Mouse (Mus musculus) kidney, adult 2 months (tissue): ENCODE measurements around the gene Ube2o. TPM values are rescaled to one million over a fixed set of nuclear protein-coding genes. Genes with fewer than 3 reads are reported as not detected.
A peak's percentile ranks its signal among the peaks of the same experiment; 100 is the strongest.

ENCODE experiments used
- DNase-seq: peaks from one replicate; pipeline ENCODE4 v3.0.0; 2021
- H3K27ac ChIP-seq: fragments of 200-500 bp; 2 replicates; pipeline ENCODE4 v1.5.1; 2012; ENCODE audit warnings: low read depth, low read length, control low read depth, inconsistent platforms; ENCODE audit not compliant: insufficient read depth
- H3K27me3 ChIP-seq: fragments of 200-500 bp; replicated peaks from 2 replicates; pipeline ENCODE4 v1.6.1; 2012; ENCODE audit warnings: mild to moderate bottlenecking, moderate library complexity, low read length, inconsistent platforms; ENCODE audit not compliant: control insufficient read depth, insufficient read depth
- H3K36me3 ChIP-seq: fragments of 200-500 bp; 2 replicates; pipeline ENCODE4 v1.6.1; 2012; ENCODE audit warnings: mild to moderate bottlenecking, moderate library complexity, low read length, inconsistent platforms; ENCODE audit not compliant: control insufficient read depth, insufficient read depth
- H3K4me1 ChIP-seq: fragments of 200-500 bp; 2 replicates; pipeline ENCODE4 v1.6.1; 2011; ENCODE audit warnings: low read length; ENCODE audit not compliant: control insufficient read depth, insufficient read depth
- H3K4me3 ChIP-seq: fragments of 200-500 bp; 2 replicates; pipeline ENCODE4 v1.5.1; 2011; ENCODE audit warnings: mild to moderate bottlenecking, low read depth, low read length, control low read depth; ENCODE audit not compliant: insufficient read depth
- CTCF ChIP-seq: fragments of 200-500 bp; conservative IDR thresholded peaks from 2 replicates; pipeline ENCODE4 v1.5.1; 2011; ENCODE audit warnings: low read depth, mild to moderate bottlenecking, control low read depth, low read length, moderate library complexity, mixed read lengths; ENCODE audit not compliant: insufficient read depth, insufficient read length
- POLR2A ChIP-seq: fragments of 200-500 bp; IDR thresholded peaks from one replicate; pipeline ENCODE4 v1.6.1; 2011; ENCODE audit warnings: low read depth, low read length, control low read depth
- WGBS: fragments of 180-500 bp; shearing (Covaris S2); methylation state at CpG from one replicate; pipeline ENCODE4 v1.1.7; 2018; 5-methylcytosine and 5-hydroxymethylcytosine counted together
- polyA plus RNA-seq: library from polyadenylated mRNA; depleted of rRNA; stranded (reverse); fragments of >200 nt; gene quantifications from 2 replicates; pipeline ENCODE4 v1.2.3, GENCODE M21; 2012; rRNA removed

Gene Ube2o
- polyA plus RNA-seq: 10.3 and 10.8 TPM in 2 replicates

DNA sequence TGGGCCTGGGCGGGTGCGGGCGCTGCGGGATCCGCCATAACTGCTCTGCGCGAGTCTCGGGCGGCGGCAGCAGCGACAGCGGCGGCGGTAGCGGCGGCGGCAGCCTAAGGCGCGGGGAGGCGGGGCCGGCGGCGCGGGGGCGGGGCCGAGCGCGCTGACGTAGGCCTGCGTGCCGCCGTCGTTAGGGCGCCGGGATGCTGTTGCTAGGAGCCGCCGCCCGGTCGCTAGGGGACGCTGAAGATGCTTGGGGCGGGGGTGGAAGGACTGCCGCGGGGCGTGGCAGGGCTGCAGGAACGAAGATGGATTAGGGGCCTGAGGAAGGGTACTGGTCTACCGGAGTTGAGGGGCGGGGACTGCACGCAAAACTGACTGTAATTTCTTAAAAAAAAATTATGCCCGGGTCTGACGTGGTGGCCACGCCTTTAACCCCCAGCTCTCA, at the start of gene Ube2o:
TSS of gene Ube2o (minus strand) at position 72 of the 439 bp plus-strand sequence.
- no peak for TF ChIP-seq POLR2A
- no peak; the same call in 1 of the 2 replicates for TF ChIP-seq CTCF
- no peak within 1 kb of the TSS for H3K27ac ChIP-seq
- no peaks in the 10 kb centered on the region for H3K36me3 ChIP-seq
- peak within 1 kb of the TSS; percentile 95 for H3K4me3 ChIP-seq
- H3K27me3 ChIP-seq: no peaks in the 10 kb centered on the region
- WGBS: 1% methylated on average over 51 of the region's 51 CpGs
- DNase-seq: peak; percentile 86
- H3K4me1 ChIP-seq: peaks cover 3% of the 10 kb centered on the region; the same call in 1 of the 2 replicates

DNA sequence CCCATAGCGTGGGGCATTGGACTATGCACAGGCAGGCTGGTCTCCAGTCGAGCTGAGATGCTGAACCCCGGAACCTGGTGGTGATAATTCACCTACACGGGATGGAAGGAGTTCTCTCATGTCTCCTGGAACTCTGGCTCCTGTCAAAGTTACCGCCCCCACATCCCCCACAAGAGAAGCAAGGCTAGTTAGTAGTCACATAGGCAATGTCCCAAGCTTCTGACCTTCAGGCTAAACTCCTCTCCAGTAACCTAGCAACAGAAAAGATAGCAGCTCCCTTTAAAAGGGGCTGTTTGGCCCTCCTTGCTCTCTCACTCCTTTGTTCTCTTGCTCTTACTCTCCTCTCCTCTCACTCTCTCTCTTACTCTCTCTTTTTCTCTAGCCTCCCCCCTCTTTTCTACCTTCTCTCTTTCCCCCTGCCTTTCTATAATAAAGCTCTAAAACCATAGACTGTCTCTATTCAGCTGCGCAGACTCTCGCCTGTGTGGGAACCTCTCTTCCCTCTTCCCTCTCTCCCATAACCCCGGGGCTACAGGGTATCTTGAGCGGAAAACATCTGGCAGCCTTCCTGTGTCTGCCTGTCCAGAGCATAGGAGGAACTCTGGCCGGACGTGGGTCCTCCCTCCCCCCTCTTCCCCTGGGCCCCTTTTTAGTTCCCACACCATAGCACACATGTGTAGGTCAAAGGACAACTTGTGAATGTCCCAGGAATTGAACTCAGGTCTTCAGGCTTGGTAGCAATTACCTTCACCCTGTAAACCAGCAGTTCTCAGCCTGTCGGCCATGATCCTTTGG, 49.1 kb upstream of the Ube2o start:
- no peak for TF ChIP-seq POLR2A
- no peak for TF ChIP-seq CTCF
- Histone ChIP-seq H3K4me3 (no peak overlapping the region), H3K4me1 (no peaks in the 10 kb centered on the region), H3K27me3 (no peaks in the 10 kb centered on the region), H3K27ac (no peak overlapping the region), H3K36me3 (no peaks in the 10 kb centered on the region)
- no peak for DNase-seq
- 45% methylated on average over 12 of the region's 12 CpGs for WGBS

DNA sequence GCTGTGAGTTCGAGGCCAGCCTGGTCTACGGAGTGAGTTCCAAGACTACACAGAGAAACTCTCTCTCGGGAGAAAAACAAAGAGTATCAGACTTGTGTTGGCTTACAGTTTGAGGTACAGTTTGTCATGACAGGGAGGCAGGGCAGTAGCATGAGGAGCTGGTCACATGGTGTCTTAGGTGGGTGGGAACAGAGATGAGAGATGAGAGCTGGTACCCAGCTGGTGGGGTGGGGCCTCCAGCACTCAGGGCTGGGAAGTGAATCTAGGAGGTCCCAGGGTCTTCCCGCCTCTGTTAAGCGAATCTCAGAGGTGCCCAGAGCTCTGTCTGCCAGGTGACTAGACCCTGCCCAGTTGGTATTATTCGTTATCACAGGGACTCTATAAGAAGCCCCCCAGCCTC, 48.2 kb upstream of the Ube2o start:
- H3K4me1 ChIP-seq: no peaks in the 10 kb centered on the region
- no peaks in the 10 kb centered on the region for H3K36me3 ChIP-seq
- H3K27ac ChIP-seq: no peak overlapping the region
- H3K4me3 ChIP-seq: no peak overlapping the region
- DNase-seq: no peak
- TF ChIP-seq CTCF (no peak), POLR2A (no peak)
- no peaks in the 10 kb centered on the region for H3K27me3 ChIP-seq
- WGBS: 92% methylated on average over 6 of the region's 6 CpGs

DNA sequence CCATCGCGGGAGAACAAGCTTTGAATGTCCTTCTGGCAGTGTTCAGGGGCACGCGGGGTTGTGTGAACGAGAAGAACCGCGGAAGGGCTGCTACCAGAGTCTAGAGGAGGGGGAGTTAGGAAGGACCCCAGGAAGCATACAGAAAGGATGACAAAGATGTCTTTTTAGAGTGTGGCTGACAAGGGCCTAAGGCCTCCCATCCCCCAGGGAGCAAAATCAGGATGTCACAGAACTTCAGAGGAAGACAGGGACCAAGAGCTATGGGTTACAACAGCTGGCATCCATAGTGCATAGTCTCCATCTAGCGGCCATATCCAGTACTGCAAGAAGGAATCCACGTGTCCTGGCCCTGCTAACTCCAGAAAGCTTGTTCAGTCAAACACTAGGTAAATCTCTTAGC, 47.5 kb upstream of the Ube2o start:
- DNase-seq: peak; percentile 91
- TF ChIP-seq CTCF (peak; percentile 99), POLR2A (no peak)
- Histone ChIP-seq H3K4me3 (no peak overlapping the region), H3K27ac (no peak overlapping the region), H3K27me3 (no peaks in the 10 kb centered on the region), H3K4me1 (no peaks in the 10 kb centered on the region), H3K36me3 (no peaks in the 10 kb centered on the region)
- 58% methylated on average over 9 of the region's 9 CpGs for WGBS

DNA sequence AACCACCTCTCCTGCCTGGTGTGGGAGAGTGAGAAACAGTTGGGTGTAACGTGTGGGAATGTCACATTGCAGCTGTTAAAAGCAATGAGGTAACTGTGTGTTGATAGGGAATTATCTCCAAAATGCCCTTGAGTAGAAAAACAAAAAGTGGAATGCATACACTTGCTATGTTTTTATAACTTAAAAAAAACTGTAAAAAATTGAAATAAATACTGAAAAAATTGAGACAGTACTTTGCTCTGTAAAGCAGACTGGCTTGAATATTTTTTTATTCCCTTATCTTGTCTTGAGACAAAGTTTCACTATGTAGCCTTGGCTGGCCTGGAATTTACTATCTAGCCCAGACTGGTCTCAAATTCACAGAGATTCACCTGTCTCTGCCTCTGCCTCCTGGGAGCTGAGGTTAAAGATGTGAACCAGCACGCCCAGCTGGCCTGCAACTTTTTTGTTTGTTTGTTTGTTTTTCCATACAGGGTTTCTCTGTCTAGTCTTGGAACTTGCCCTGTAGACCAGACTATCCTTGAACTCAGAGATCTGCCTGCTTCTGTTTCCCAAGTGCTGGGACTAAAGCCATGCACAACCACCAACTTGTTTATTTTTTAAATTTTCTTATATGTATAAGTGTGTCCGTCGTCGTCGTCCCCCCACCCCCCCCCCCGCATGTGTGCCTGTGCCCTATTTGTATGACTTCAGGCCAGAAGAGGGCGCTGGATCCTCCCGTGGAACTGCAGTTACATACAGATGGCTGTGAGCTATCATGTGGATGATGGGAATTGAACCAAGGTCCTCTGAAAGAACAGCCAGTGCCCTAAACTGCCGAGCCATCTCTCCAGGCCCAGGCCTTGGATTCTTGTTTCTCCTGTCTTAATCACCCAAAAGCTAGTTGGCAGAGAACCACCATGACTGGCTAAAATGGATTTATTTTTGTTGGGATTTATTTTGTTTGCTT, 46.1 kb upstream of the Ube2o start:
- Histone ChIP-seq H3K4me1 (peaks cover 11% of the 10 kb centered on the region), H3K36me3 (no peaks in the 10 kb centered on the region), H3K27me3 (no peaks in the 10 kb centered on the region), H3K4me3 (no peak overlapping the region), H3K27ac (no peak overlapping the region)
- DNase-seq: peak; percentile 35
- TF ChIP-seq POLR2A (no peak), CTCF (peak; percentile 40; the same call in 1 of the 2 replicates)
- WGBS: 38% methylated on average over 10 of the region's 10 CpGs

DNA sequence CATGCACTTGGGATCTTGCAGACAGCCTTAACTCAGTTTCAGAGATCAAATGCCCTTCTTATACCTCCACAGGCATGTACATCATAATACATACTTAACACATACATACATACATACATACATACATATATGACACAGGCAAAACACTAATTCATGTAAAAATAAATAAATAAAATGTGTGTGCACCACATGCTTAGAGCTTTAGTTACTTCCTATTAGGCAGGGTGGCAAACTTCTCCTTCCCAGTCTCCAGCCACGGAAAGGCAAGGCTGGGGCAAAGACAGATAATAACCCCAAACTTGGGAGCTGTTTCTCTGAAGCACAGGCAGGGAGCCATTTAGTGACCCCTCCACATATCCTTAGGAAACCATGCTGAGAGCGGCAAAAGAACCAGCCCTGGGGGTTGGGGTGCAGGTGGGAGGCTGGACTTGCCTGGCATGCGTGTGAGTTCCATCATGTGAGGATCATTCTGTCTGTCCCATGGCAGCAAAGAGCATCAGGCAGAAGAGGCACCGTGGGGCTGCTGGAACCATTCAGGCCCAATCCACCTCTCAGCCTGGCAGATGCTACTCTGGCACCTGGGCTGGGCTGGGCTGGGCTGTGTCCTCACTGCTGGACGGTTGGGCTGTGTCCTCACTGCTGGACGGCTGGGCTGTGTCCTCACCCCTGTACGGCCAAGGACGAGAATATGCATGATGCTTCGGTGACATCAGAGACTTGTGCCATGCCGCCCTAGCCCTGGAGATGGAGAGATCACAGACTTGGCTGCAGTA, 45.2 kb upstream of the Ube2o start, which contains the start of gene Rhbdf2:
TSS of gene Rhbdf2 (minus strand) at position 721 of the 773 bp plus-strand sequence.
- no peak for TF ChIP-seq CTCF
- Histone ChIP-seq H3K4me1 (peaks cover 19% of the 10 kb centered on the region), H3K36me3 (no peaks in the 10 kb centered on the region), H3K4me3 (no peak within 1 kb of the TSS), H3K27me3 (no peaks in the 10 kb centered on the region), H3K27ac (no peak within 1 kb of the TSS)
- 81% methylated on average over 10 of the region's 10 CpGs for WGBS
- DNase-seq: no peak
